Mouse (Mus musculus): ENCODE measurements around the gene Abcd3. TPM values are rescaled to one million over a fixed set of nuclear protein-coding genes. Genes with fewer than 3 reads are reported as not detected.
"Not testable (repeated sequence)": the region's sequence is repeated elsewhere in the genome, so short reads cannot be mapped to it uniquely, and the experiment has no call there.

The Abcd3 gene
- polyA plus RNA-seq, 1 experiment = 4.2 TPM

- Histone ChIP-seq H3K27ac (ENCODE audit: control insufficient read depth, insufficient read depth, low read depth, low read length) (no peak overlapping the region), H3K36me3 (ENCODE audit: control insufficient read depth, insufficient read depth, low read length) (no peaks in the 10 kb centered on the region), H3K4me3 (ENCODE audit: control insufficient read depth, low read depth, low read length) (no peak overlapping the region), H3K27me3 (ENCODE audit: control insufficient read depth, insufficient read depth, low read length) (no peaks in the 10 kb centered on the region), H3K4me1 (ENCODE audit: control insufficient read depth, insufficient read depth, low read length) (peaks cover 2% of the 10 kb centered on the region; the same call in 1 of the 2 replicates)
- TF ChIP-seq POLR2A (IDR thresholded peaks at IDR 0.05; ENCODE audit: control insufficient read depth, low read depth, low read length) = no peak
- TF ChIP-seq CTCF (IDR thresholded peaks at IDR 0.05; ENCODE audit: control insufficient read depth, insufficient read depth, insufficient replicate concordance, low read depth, low read length) = no peak
Measured at GRCm38 (mm10) chr3:121790442-121790841, 24.7 kb downstream of the Abcd3 start.

- TF ChIP-seq POLR2A (IDR thresholded peaks at IDR 0.05; ENCODE audit: control insufficient read depth, low read depth, low read length) = no peak
- TF ChIP-seq CTCF (IDR thresholded peaks at IDR 0.05; ENCODE audit: control insufficient read depth, insufficient read depth, insufficient replicate concordance, low read depth, low read length) = no peak
- Histone ChIP-seq H3K36me3 (ENCODE audit: control insufficient read depth, insufficient read depth, low read length) (no peaks in the 10 kb centered on the region), H3K27me3 (ENCODE audit: control insufficient read depth, insufficient read depth, low read length) (no peaks in the 10 kb centered on the region), H3K27ac (ENCODE audit: control insufficient read depth, insufficient read depth, low read depth, low read length) (no peak overlapping the region), H3K4me3 (ENCODE audit: control insufficient read depth, low read depth, low read length) (no peak overlapping the region), H3K4me1 (ENCODE audit: control insufficient read depth, insufficient read depth, low read length) (peaks cover 2% of the 10 kb centered on the region; the same call in 1 of the 2 replicates)
Measured at GRCm38 (mm10) chr3:121789790-121790189, 25.3 kb downstream of the Abcd3 start.

- Histone ChIP-seq H3K27me3 (ENCODE audit: control insufficient read depth, insufficient read depth, low read length) (no peaks in the 10 kb centered on the region), H3K4me1 (ENCODE audit: control insufficient read depth, insufficient read depth, low read length) (no peaks in the 10 kb centered on the region), H3K27ac (ENCODE audit: control insufficient read depth, insufficient read depth, low read depth, low read length) (no peak overlapping the region), H3K4me3 (ENCODE audit: control insufficient read depth, low read depth, low read length) (no peak overlapping the region), H3K36me3 (ENCODE audit: control insufficient read depth, insufficient read depth, low read length) (no peaks in the 10 kb centered on the region)
- no peak for TF ChIP-seq POLR2A (IDR thresholded peaks at IDR 0.05; ENCODE audit: control insufficient read depth, low read depth, low read length)
- TF ChIP-seq CTCF (IDR thresholded peaks at IDR 0.05; ENCODE audit: control insufficient read depth, insufficient read depth, insufficient replicate concordance, low read depth, low read length) = no peak
Measured at GRCm38 (mm10) chr3:121783020-121783419, 32.1 kb downstream of the Abcd3 start.

- no peak overlapping the region for H3K27ac ChIP-seq (ENCODE audit: control insufficient read depth, insufficient read depth, low read depth, low read length)
- no peaks in the 10 kb centered on the region for H3K4me1 ChIP-seq (ENCODE audit: control insufficient read depth, insufficient read depth, low read length)
- H3K27me3 ChIP-seq (ENCODE audit: control insufficient read depth, insufficient read depth, low read length) = no peaks in the 10 kb centered on the region
- no peak overlapping the region for H3K4me3 ChIP-seq (ENCODE audit: control insufficient read depth, low read depth, low read length)
- TF ChIP-seq CTCF (IDR thresholded peaks at IDR 0.05; ENCODE audit: control insufficient read depth, insufficient read depth, insufficient replicate concordance, low read depth, low read length) (peak; percentile 67; the same call in 1 of the 2 replicates), POLR2A (IDR thresholded peaks at IDR 0.05; ENCODE audit: control insufficient read depth, low read depth, low read length) (no peak)
- no peaks in the 10 kb centered on the region for H3K36me3 ChIP-seq (ENCODE audit: control insufficient read depth, insufficient read depth, low read length)
Measured at GRCm38 (mm10) chr3:121777943-121778342, 37.2 kb downstream of the Abcd3 start.

- H3K27me3 ChIP-seq (ENCODE audit: control insufficient read depth, insufficient read depth, low read length); H3K36me3 ChIP-seq (ENCODE audit: control insufficient read depth, insufficient read depth, low read length); H3K27ac ChIP-seq (ENCODE audit: control insufficient read depth, insufficient read depth, low read depth, low read length); H3K4me1 ChIP-seq (ENCODE audit: control insufficient read depth, insufficient read depth, low read length); H3K4me3 ChIP-seq (ENCODE audit: control insufficient read depth, low read depth, low read length): not testable (repeated sequence)
Measured at GRCm38 (mm10) chr3:121773336-121773735, 41.8 kb downstream of the Abcd3 start.

- Histone ChIP-seq H3K4me1 (ENCODE audit: control insufficient read depth, insufficient read depth, low read length) (no peaks in the 10 kb centered on the region), H3K4me3 (ENCODE audit: control insufficient read depth, low read depth, low read length) (no peak overlapping the region), H3K36me3 (ENCODE audit: control insufficient read depth, insufficient read depth, low read length) (no peaks in the 10 kb centered on the region), H3K27me3 (ENCODE audit: control insufficient read depth, insufficient read depth, low read length) (no peaks in the 10 kb centered on the region), H3K27ac (ENCODE audit: control insufficient read depth, insufficient read depth, low read depth, low read length) (no peak overlapping the region)
- no peak for TF ChIP-seq POLR2A (IDR thresholded peaks at IDR 0.05; ENCODE audit: control insufficient read depth, low read depth, low read length)
Measured at GRCm38 (mm10) chr3:121768770-121769169, 46.3 kb downstream of the Abcd3 start.

- TF ChIP-seq CTCF (IDR thresholded peaks at IDR 0.05; ENCODE audit: control insufficient read depth, insufficient read depth, insufficient replicate concordance, low read depth, low read length) (no peak), POLR2A (IDR thresholded peaks at IDR 0.05; ENCODE audit: control insufficient read depth, low read depth, low read length) (no peak)
- no peaks in the 10 kb centered on the region for H3K27me3 ChIP-seq (ENCODE audit: control insufficient read depth, insufficient read depth, low read length)
- H3K4me1 ChIP-seq (ENCODE audit: control insufficient read depth, insufficient read depth, low read length) = no peaks in the 10 kb centered on the region
- no peak overlapping the region for H3K27ac ChIP-seq (ENCODE audit: control insufficient read depth, insufficient read depth, low read depth, low read length)
- no peak overlapping the region for H3K4me3 ChIP-seq (ENCODE audit: control insufficient read depth, low read depth, low read length)
- H3K36me3 ChIP-seq (ENCODE audit: control insufficient read depth, insufficient read depth, low read length) = no peaks in the 10 kb centered on the region
Measured at GRCm38 (mm10) chr3:121766818-121767217, 48.3 kb downstream of the Abcd3 start.

- Histone ChIP-seq H3K27ac (ENCODE audit: control insufficient read depth, insufficient read depth, low read depth, low read length) (no peak overlapping the region), H3K36me3 (ENCODE audit: control insufficient read depth, insufficient read depth, low read length) (no peaks in the 10 kb centered on the region), H3K4me3 (ENCODE audit: control insufficient read depth, low read depth, low read length) (no peak overlapping the region), H3K27me3 (ENCODE audit: control insufficient read depth, insufficient read depth, low read length) (no peaks in the 10 kb centered on the region), H3K4me1 (ENCODE audit: control insufficient read depth, insufficient read depth, low read length) (no peaks in the 10 kb centered on the region)
- TF ChIP-seq POLR2A (IDR thresholded peaks at IDR 0.05; ENCODE audit: control insufficient read depth, low read depth, low read length) (no peak), CTCF (IDR thresholded peaks at IDR 0.05; ENCODE audit: control insufficient read depth, insufficient read depth, insufficient replicate concordance, low read depth, low read length) (no peak)
Measured at GRCm38 (mm10) chr3:121766048-121766447, 49.1 kb downstream of the Abcd3 start.
